Comparison of ENCODE assay signal across 16 mouse cellular contexts in the genomic region with DNA sequence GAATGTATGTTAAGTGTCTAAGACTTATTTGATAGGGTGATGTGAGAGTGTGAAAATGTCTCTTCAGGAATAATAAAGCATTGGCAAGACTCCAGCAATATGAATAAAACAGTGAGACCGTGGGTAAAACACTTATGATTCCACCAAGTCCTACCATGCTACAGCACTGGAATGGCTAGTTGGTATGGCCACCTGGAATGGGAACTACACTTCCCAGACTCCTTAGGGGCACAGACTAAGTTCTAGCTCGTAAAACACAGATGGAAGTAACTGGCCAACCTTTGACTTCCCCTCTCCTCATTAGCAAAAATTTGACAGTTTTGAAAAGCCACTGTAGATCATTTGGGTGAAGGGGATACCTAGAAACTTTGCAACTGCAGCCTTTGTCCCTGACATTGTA.
"Had no signal": no experiment of that assay in that cellular context is flagged by ENCODE, and none has a peak within 500 bp of the region (broad histone marks: within the 10 kb centered on the region; RNA-seq: fewer than 3 reads in every experiment).

No protein-coding gene starts in this region.

- H3K4me3 ChIP-seq: neural tube, embryonic 13.5 days; neural tube, embryonic 15.5 days; stomach, embryonic 15.5 days had no signal

- H3K9ac ChIP-seq: neural tube, embryonic 13.5 days; neural tube, embryonic 15.5 days; stomach, embryonic 15.5 days had no signal

- H3K9me3 ChIP-seq: neural tube, embryonic 13.5 days; neural tube, embryonic 15.5 days; stomach, embryonic 15.5 days had no signal

- H3K4me2 ChIP-seq: neural tube, embryonic 13.5 days; neural tube, embryonic 15.5 days; stomach, embryonic 15.5 days had no signal

- H3K4me1 ChIP-seq: neural tube, embryonic 13.5 days; neural tube, embryonic 15.5 days; stomach, embryonic 15.5 days had no signal

- H3K27ac ChIP-seq: neural tube, embryonic 13.5 days; neural tube, embryonic 15.5 days; stomach, embryonic 15.5 days; stomach, postnatal 0 days had no signal

- H3K27me3 ChIP-seq: neural tube, embryonic 13.5 days; neural tube, embryonic 15.5 days; stomach, embryonic 15.5 days had no signal

- H3K36me3 ChIP-seq: neural tube, embryonic 15.5 days; stomach, embryonic 15.5 days had no signal

- DNase-seq: retina, postnatal 1 day; right cerebral cortex, adult 18-20 months; right cerebral cortex, postnatal 14 days; right cerebral cortex, postnatal 25 days; right cerebral cortex, postnatal 4 days; spleen, adult 18-20 months; thymus, adult 18-20 months; thymus, adult 2 months; thymus, postnatal 14 days; thymus, postnatal 25 days; thymus, postnatal 36 days; thymus, postnatal 4 days had no signal
